Mouse (Mus musculus): ENCODE measurements around the gene Gm42688. TPM values are rescaled to one million over a fixed set of nuclear protein-coding genes. Genes with fewer than 3 reads are reported as not detected.

The Gm42688 gene
- polyA plus RNA-seq, 1 experiment from 2014 or later, result 2.9 TPM

GRCm38 (mm10) chr6:83086121-83087035 is 15.0 kb upstream of the Gm42688 start, which contains the start of gene Lbx2:
Lbx2 (plus strand) TSS chr6:83086367.
- H3K9ac ChIP-seq, result no peak within 1 kb of the TSS
- H3K27ac ChIP-seq (replicated peaks), result no peak within 1 kb of the TSS
- H3K4me2 ChIP-seq (replicated peaks), result peak within 1 kb of the TSS; percentile 38
- H3K36me3 ChIP-seq, result peaks cover 9% of the 10 kb centered on the region
- no peak for ATAC-seq (ENCODE audit: insufficient number of reproducible peaks, low FRiP score, low TSS enrichment, low read depth)
- H3K4me3 ChIP-seq (replicated peaks), result peak within 1 kb of the TSS; percentile 28
- no peaks in the 10 kb centered on the region for H3K9me3 ChIP-seq (replicated peaks)
- H3K4me1 ChIP-seq, result peaks cover 19% of the 10 kb centered on the region
- WGBS, result 6% methylated on average over 41 of the region's 42 CpGs
- H3K27me3 ChIP-seq, result peaks cover 81% of the 10 kb centered on the region

- Histone ChIP-seq H3K9ac (no peak overlapping the region), H3K4me2 (replicated peaks) (peak overlapping the region; percentile 38), H3K27ac (replicated peaks) (no peak overlapping the region), H3K27me3 (peaks cover 84% of the 10 kb centered on the region), H3K4me1 (peaks cover 19% of the 10 kb centered on the region), H3K4me3 (replicated peaks) (peak overlapping the region; percentile 16), H3K9me3 (replicated peaks) (no peaks in the 10 kb centered on the region), H3K36me3 (peaks cover 1% of the 10 kb centered on the region; the same call in 1 of the 2 replicates)
- 4% methylated on average over 47 of the region's 47 CpGs for WGBS
- no peak for ATAC-seq (ENCODE audit: insufficient number of reproducible peaks, low FRiP score, low TSS enrichment, low read depth)
Observed at GRCm38 (mm10) chr6:83087205-83087925, 14.1 kb upstream of the Gm42688 start.

- H3K9me3 ChIP-seq (replicated peaks), result no peaks in the 10 kb centered on the region
- no peak for ATAC-seq (ENCODE audit: insufficient number of reproducible peaks, low FRiP score, low TSS enrichment, low read depth)
- 10% methylated on average over 9 of the region's 9 CpGs for WGBS
- H3K4me2 ChIP-seq (replicated peaks), result peak overlapping the region; percentile 38; the same call in 1 of the 2 replicates
- H3K27me3 ChIP-seq, result peaks cover 84% of the 10 kb centered on the region
- peaks cover 19% of the 10 kb centered on the region for H3K4me1 ChIP-seq
- no peaks in the 10 kb centered on the region for H3K36me3 ChIP-seq
- H3K27ac ChIP-seq (replicated peaks), result no peak overlapping the region
- H3K9ac ChIP-seq, result no peak overlapping the region
- H3K4me3 ChIP-seq (replicated peaks), result peak overlapping the region; percentile 16; the same call in 1 of the 2 replicates
Observed at GRCm38 (mm10) chr6:83087926-83088260, 13.5 kb upstream of the Gm42688 start.

- no peak overlapping the region for H3K27ac ChIP-seq (replicated peaks)
- H3K9me3 ChIP-seq (replicated peaks), result no peaks in the 10 kb centered on the region
- H3K36me3 ChIP-seq, result no peaks in the 10 kb centered on the region
- no peak for ATAC-seq (ENCODE audit: insufficient number of reproducible peaks, low FRiP score, low TSS enrichment, low read depth)
- H3K4me1 ChIP-seq, result peaks cover 3% of the 10 kb centered on the region
- no peak overlapping the region for H3K9ac ChIP-seq
- no peak overlapping the region for H3K4me3 ChIP-seq (replicated peaks)
- WGBS, result 31% methylated on average over 6 of the region's 6 CpGs
- no peak overlapping the region for H3K4me2 ChIP-seq (replicated peaks)
- peaks cover 49% of the 10 kb centered on the region for H3K27me3 ChIP-seq
Observed at GRCm38 (mm10) chr6:83092416-83093127, 8.8 kb upstream of the Gm42688 start.

- no peak for ATAC-seq (ENCODE audit: insufficient number of reproducible peaks, low FRiP score, low TSS enrichment, low read depth)
- 0 out of 2 replicates have a peak, but pooled peaks cover 4% of the 10 kb centered on the region for H3K4me1 ChIP-seq
- 32% methylated on average over 6 of the region's 6 CpGs for WGBS
Observed at GRCm38 (mm10) chr6:83095968-83096367, 5.4 kb upstream of the Gm42688 start.

GRCm38 (mm10) chr6:83098411-83098810 is 3.0 kb upstream of the Gm42688 start:
- no peak overlapping the region for H3K4me2 ChIP-seq (replicated peaks)
- no peak overlapping the region for H3K9ac ChIP-seq
- no peak overlapping the region for H3K4me3 ChIP-seq (replicated peaks)
- no peaks in the 10 kb centered on the region for H3K36me3 ChIP-seq
- peaks cover 8% of the 10 kb centered on the region for H3K27me3 ChIP-seq
- H3K9me3 ChIP-seq (replicated peaks), result no peaks in the 10 kb centered on the region
- no peak overlapping the region for H3K27ac ChIP-seq (replicated peaks)
- 75% methylated on average over 2 of the region's 2 CpGs for WGBS
- H3K4me1 ChIP-seq, result peaks cover 21% of the 10 kb centered on the region
- no peak for ATAC-seq (ENCODE audit: insufficient number of reproducible peaks, low FRiP score, low TSS enrichment, low read depth)

More at GRCm38 (mm10) chr6:83095968-83096367, 5.4 kb upstream of the Gm42688 start:
- Histone ChIP-seq H3K4me2 (replicated peaks) (no peak overlapping the region), H3K27ac (replicated peaks) (no peak overlapping the region), H3K9me3 (replicated peaks) (no peaks in the 10 kb centered on the region), H3K36me3 (no peaks in the 10 kb centered on the region), H3K9ac (no peak overlapping the region), H3K27me3 (peaks cover 23% of the 10 kb centered on the region), H3K4me3 (replicated peaks) (no peak overlapping the region)

- Histone ChIP-seq H3K36me3 (peaks cover 7% of the 10 kb centered on the region; the same call in 1 of the 2 replicates), H3K9me3 (replicated peaks) (no peaks in the 10 kb centered on the region), H3K4me2 (replicated peaks) (peak overlapping the region; percentile 95), H3K4me1 (peaks cover 23% of the 10 kb centered on the region), H3K9ac (peak overlapping the region; percentile 55), H3K27me3 (no peaks in the 10 kb centered on the region), H3K4me3 (replicated peaks) (peak overlapping the region; percentile 70), H3K27ac (replicated peaks) (peak overlapping the region; percentile 83)
- under 1% methylated on average over 74 of the region's 74 CpGs for WGBS
- ATAC-seq (ENCODE audit: insufficient number of reproducible peaks, low FRiP score, low TSS enrichment, low read depth), result peak; percentile 78
Observed at GRCm38 (mm10) chr6:83101688-83102556, 505 bp downstream of the Gm42688 start.

GRCm38 (mm10) chr6:83103130-83103650 is 1.8 kb downstream of the Gm42688 start:
- 44% methylated on average over 11 of the region's 11 CpGs for WGBS
- Histone ChIP-seq H3K36me3 (peaks cover 9% of the 10 kb centered on the region; the same call in 1 of the 2 replicates), H3K4me3 (replicated peaks) (no peak overlapping the region), H3K27me3 (no peaks in the 10 kb centered on the region), H3K9ac (no peak overlapping the region), H3K4me1 (peaks cover 29% of the 10 kb centered on the region), H3K4me2 (replicated peaks) (peak overlapping the region; percentile 95), H3K9me3 (replicated peaks) (no peaks in the 10 kb centered on the region), H3K27ac (replicated peaks) (no peak overlapping the region; the same call in 1 of the 2 replicates)
- no peak for ATAC-seq (ENCODE audit: insufficient number of reproducible peaks, low FRiP score, low TSS enrichment, low read depth)

- ATAC-seq (ENCODE audit: insufficient number of reproducible peaks, low FRiP score, low TSS enrichment, low read depth), result no peak
- no peak overlapping the region for H3K27ac ChIP-seq (replicated peaks)
- H3K4me1 ChIP-seq, result peaks cover 35% of the 10 kb centered on the region
- H3K9ac ChIP-seq, result no peak overlapping the region
- H3K27me3 ChIP-seq, result no peaks in the 10 kb centered on the region
- peaks cover 9% of the 10 kb centered on the region; the same call in 1 of the 2 replicates for H3K36me3 ChIP-seq
- H3K9me3 ChIP-seq (replicated peaks), result no peaks in the 10 kb centered on the region
- H3K4me3 ChIP-seq (replicated peaks), result no peak overlapping the region
- no peak overlapping the region for H3K4me2 ChIP-seq (replicated peaks)
- 52% methylated on average over 4 of the region's 4 CpGs for whole genome bisulfite sequencing
Observed at GRCm38 (mm10) chr6:83104158-83104557, 2.7 kb downstream of the Gm42688 start.

All from embryonic facial prominence, embryonic 15.5 days (tissue).